In genomic region chr2:19553821-19554592, GRCm38 (mm10) we compare ENCODE assay signal across 7 mouse cellular contexts. TPM values are rescaled to one million over a fixed set of nuclear protein-coding genes. Genes with fewer than 3 reads are reported as not detected.
DNase-seq lines count a peak whose midpoint lies in the region; ATAC-seq and TF ChIP-seq lines count a peak whose summit lies in the region.

4921504E06Rik (minus strand) TSS chr2:19553914.

- no peaks in the 10 kb centered on the region for H3K36me3 ChIP-seq in embryonic facial prominence, embryonic 14.5 days (ENCODE audit: control insufficient read depth, insufficient read depth, low read length)
- H3K36me3 ChIP-seq in heart, embryonic 11.5 days (ENCODE audit: control insufficient read depth, insufficient read depth, low read length): no peaks in the 10 kb centered on the region
- H3K36me3 ChIP-seq in kidney, embryonic 14.5 days (ENCODE audit: control insufficient read depth, insufficient read depth, low read length): no peaks in the 10 kb centered on the region
- no peaks in the 10 kb centered on the region for H3K36me3 ChIP-seq in limb, embryonic 14.5 days (ENCODE audit: control insufficient read depth, insufficient read depth, low read length)
- no peaks in the 10 kb centered on the region for H3K36me3 ChIP-seq in midbrain, embryonic 15.5 days (replicated peaks)

- H3K27me3 ChIP-seq in embryonic facial prominence, embryonic 14.5 days (replicated peaks; ENCODE audit: control insufficient read depth, insufficient read depth, low read length): no peaks in the 10 kb centered on the region
- no peaks in the 10 kb centered on the region for H3K27me3 ChIP-seq in heart, embryonic 11.5 days (ENCODE audit: control insufficient read depth, insufficient read depth, low read length)
- H3K27me3 ChIP-seq in kidney, embryonic 14.5 days (ENCODE audit: control insufficient read depth, insufficient read depth, low read length): no peaks in the 10 kb centered on the region
- H3K27me3 ChIP-seq in limb, embryonic 14.5 days (ENCODE audit: control insufficient read depth, insufficient read depth, low read length): no peaks in the 10 kb centered on the region
- H3K27me3 ChIP-seq in midbrain, embryonic 15.5 days (replicated peaks): 0 out of 2 replicates have a peak, but pooled peaks cover 3% of the 10 kb centered on the region

- peak; percentile 91 for ATAC-seq in embryonic facial prominence, embryonic 14.5 days (ENCODE audit: low read depth)
- peak; percentile 88 for ATAC-seq in heart, embryonic 11.5 days (replicated peaks; ENCODE audit: insufficient number of reproducible peaks, low FRiP score, low TSS enrichment)
- peak; percentile 95 for ATAC-seq in kidney, embryonic 14.5 days (ENCODE audit: low FRiP score, low TSS enrichment)
- ATAC-seq in limb, embryonic 14.5 days (ENCODE audit: low FRiP score, low read depth): peak; percentile 89
- ATAC-seq in midbrain, embryonic 15.5 days (replicated peaks): peak; percentile 95

- H3K9me3 ChIP-seq in embryonic facial prominence, embryonic 14.5 days (ENCODE audit: control insufficient read depth, low read length): no peaks in the 10 kb centered on the region
- H3K9me3 ChIP-seq in heart, embryonic 11.5 days (replicated peaks; ENCODE audit: control insufficient read depth, low read length): no peaks in the 10 kb centered on the region
- no peaks in the 10 kb centered on the region for H3K9me3 ChIP-seq in kidney, embryonic 14.5 days (ENCODE audit: control insufficient read depth, low read length)
- no peaks in the 10 kb centered on the region for H3K9me3 ChIP-seq in limb, embryonic 14.5 days (ENCODE audit: control insufficient read depth, low read length)
- no peaks in the 10 kb centered on the region for H3K9me3 ChIP-seq in midbrain, embryonic 15.5 days

- H3K27ac ChIP-seq in bone marrow, adult 2 months (ENCODE audit: control insufficient read depth, insufficient read depth, low read depth, low read length, poor library complexity): no peak within 1 kb of the TSS
- H3K27ac ChIP-seq in embryonic facial prominence, embryonic 14.5 days (replicated peaks; ENCODE audit: low read depth, low read length): peak within 1 kb of the TSS; percentile 71
- peak within 1 kb of the TSS; percentile 93 for H3K27ac ChIP-seq in heart, embryonic 11.5 days (ENCODE audit: low read depth, low read length)
- peak within 1 kb of the TSS; percentile 38; the same call in 1 of the 2 replicates for H3K27ac ChIP-seq in kidney, embryonic 14.5 days (ENCODE audit: low read depth, low read length)
- peak within 1 kb of the TSS; percentile 58; the same call in 1 of the 2 replicates for H3K27ac ChIP-seq in limb, embryonic 14.5 days (replicated peaks; ENCODE audit: low read depth, low read length)
- H3K27ac ChIP-seq in midbrain, embryonic 15.5 days: peak within 1 kb of the TSS; percentile 83

- no peak for TF ChIP-seq POLR2A in bone marrow, adult 2 months (IDR thresholded peaks at IDR 0.05; ENCODE audit: borderline replicate concordance, control insufficient read depth, low read depth, low read length)
- no peak for TF ChIP-seq POLR2A in limb, embryonic 14.5 days (IDR thresholded peaks at IDR 0.05; ENCODE audit: borderline replicate concordance, extremely low read depth, insufficient read depth, insufficient read length)

- H3K4me2 ChIP-seq in embryonic facial prominence, embryonic 14.5 days (ENCODE audit: low read depth, low read length): peak within 1 kb of the TSS; percentile 65
- H3K4me2 ChIP-seq in heart, embryonic 11.5 days: peak within 1 kb of the TSS; percentile 69
- H3K4me2 ChIP-seq in kidney, embryonic 14.5 days (replicated peaks; ENCODE audit: low read depth, low read length): peak within 1 kb of the TSS; percentile 58
- peak within 1 kb of the TSS; percentile 55 for H3K4me2 ChIP-seq in limb, embryonic 14.5 days (replicated peaks; ENCODE audit: low read depth, low read length, severe bottlenecking)
- H3K4me2 ChIP-seq in midbrain, embryonic 15.5 days: peak within 1 kb of the TSS; percentile 68

- no peak for TF ChIP-seq CTCF in bone marrow, adult 2 months (IDR thresholded peaks at IDR 0.05; ENCODE audit: control insufficient read depth, insufficient read depth, low read length)

- DNase-seq in embryonic facial prominence, embryonic 14.5 days (ENCODE audit: low spot score): peak; percentile 94
- DNase-seq in limb, embryonic 14.5 days (ENCODE audit: low spot score): peak; percentile 82
- peak; percentile 30 to 47 for DNase-seq in spleen, adult 18-20 months

- peak within 1 kb of the TSS; percentile 41 for H3K4me3 ChIP-seq in bone marrow, adult 2 months (replicated peaks; ENCODE audit: control insufficient read depth, low read depth, low read length)
- H3K4me3 ChIP-seq in embryonic facial prominence, embryonic 14.5 days (ENCODE audit: low read depth, low read length): peak within 1 kb of the TSS; percentile 41
- H3K4me3 ChIP-seq in heart, embryonic 11.5 days (ENCODE audit: low read depth, low read length): peak within 1 kb of the TSS; percentile 42
- peak within 1 kb of the TSS; percentile 40 for H3K4me3 ChIP-seq in kidney, embryonic 14.5 days (ENCODE audit: low read length)
- H3K4me3 ChIP-seq in limb, embryonic 14.5 days (replicated peaks; ENCODE audit: low read length): peak within 1 kb of the TSS; percentile 40
- peak within 1 kb of the TSS; percentile 43 for H3K4me3 ChIP-seq in midbrain, embryonic 15.5 days

- H3K4me1 ChIP-seq in bone marrow, adult 2 months (ENCODE audit: control insufficient read depth, insufficient read depth, low read length): no peaks in the 10 kb centered on the region
- peaks cover 4% of the 10 kb centered on the region; the same call in 1 of the 2 replicates for H3K4me1 ChIP-seq in embryonic facial prominence, embryonic 14.5 days (ENCODE audit: control insufficient read depth, insufficient read depth, low read length)
- H3K4me1 ChIP-seq in heart, embryonic 11.5 days (ENCODE audit: control insufficient read depth, insufficient read depth, low read length): peaks cover 28% of the 10 kb centered on the region
- peaks cover 6% of the 10 kb centered on the region; the same call in 1 of the 2 replicates for H3K4me1 ChIP-seq in kidney, embryonic 14.5 days (ENCODE audit: control insufficient read depth, insufficient read depth, low read length)
- peaks cover 9% of the 10 kb centered on the region for H3K4me1 ChIP-seq in limb, embryonic 14.5 days (ENCODE audit: control insufficient read depth, insufficient read depth, low read length)
- peaks cover 21% of the 10 kb centered on the region for H3K4me1 ChIP-seq in midbrain, embryonic 15.5 days

- H3K9ac ChIP-seq in embryonic facial prominence, embryonic 14.5 days (ENCODE audit: low read depth, low read length): peak within 1 kb of the TSS; percentile 53
- H3K9ac ChIP-seq in heart, embryonic 11.5 days (ENCODE audit: low read depth, low read length): peak within 1 kb of the TSS; percentile 54; the same call in 1 of the 2 replicates
- H3K9ac ChIP-seq in kidney, embryonic 14.5 days (ENCODE audit: low read depth, low read length): peak within 1 kb of the TSS; percentile 48; the same call in 1 of the 2 replicates
- H3K9ac ChIP-seq in limb, embryonic 14.5 days (ENCODE audit: low read depth, low read length, severe bottlenecking): peak within 1 kb of the TSS; percentile 48; the same call in 1 of the 2 replicates
- H3K9ac ChIP-seq in midbrain, embryonic 15.5 days: peak within 1 kb of the TSS; percentile 30

- 2% methylated on average over 27 of the region's 27 CpGs for WGBS in bone marrow, adult 2 months
- under 1% methylated on average over 24 of the region's 27 CpGs for WGBS in embryonic facial prominence, embryonic 14.5 days
- under 1% methylated on average over 23 of the region's 27 CpGs for WGBS in heart, embryonic 11.5 days (ENCODE audit: insufficient replicate concordance)
- under 1% methylated on average over 27 of the region's 27 CpGs for WGBS in kidney, embryonic 14.5 days
- 1% methylated on average over 20 of the region's 27 CpGs for WGBS in limb, embryonic 14.5 days
- under 1% methylated on average over 27 of the region's 27 CpGs for WGBS in midbrain, embryonic 15.5 days

RNA-seq across cellular contexts. Expression of gene 4921504E06Rik, which starts in this region (rescaled TPM):
- polyA plus RNA-seq in bone marrow, adult 2 months (2011; ENCODE audit: insufficient read depth, insufficient read length, low replicate concordance, missing spikeins): not detected in 2 replicates
- 0.14 TPM in 1 of 2 replicates, not detected in the other for polyA plus RNA-seq in embryonic facial prominence, embryonic 14.5 days (2014; fragmentation: Nextera tagmentation; extraction: Ambion mirVana)
- not detected in 2 replicates for polyA plus RNA-seq in heart, embryonic 11.5 days (2014; fragmentation: Nextera tagmentation; extraction: Ambion mirVana)
- polyA plus RNA-seq in kidney, embryonic 14.5 days (2014; fragmentation: Nextera tagmentation; extraction: Ambion mirVana): not detected in 2 replicates
- not detected in 2 replicates for polyA plus RNA-seq in limb, embryonic 14.5 days (2012; rRNA removed)
- not detected in 2 replicates for polyA plus RNA-seq in limb, embryonic 14.5 days (2014; fragmentation: Nextera tagmentation; extraction: Ambion mirVana)
- polyA plus RNA-seq in midbrain, embryonic 15.5 days (2015; fragmentation: Nextera tagmentation; extraction: Ambion mirVana): not detected in 2 replicates

Comparison
In these comparisons a context has a peak if more than half of its experiments do, and no peak if none do; other contexts are left out.
1. Peak in DNase-seq, ATAC-seq, H3K4me3 ChIP-seq, H3K27ac ChIP-seq, H3K9ac ChIP-seq and H3K4me2 ChIP-seq in embryonic facial prominence, embryonic 14.5 days; RNA of the gene not detected or under 1 TPM.
2. Peak in ATAC-seq, H3K4me3 ChIP-seq, H3K27ac ChIP-seq, H3K9ac ChIP-seq and H3K4me2 ChIP-seq in heart, embryonic 11.5 days; RNA of the gene not detected or under 1 TPM.
3. Peak in ATAC-seq, H3K4me3 ChIP-seq, H3K27ac ChIP-seq, H3K9ac ChIP-seq and H3K4me2 ChIP-seq in kidney, embryonic 14.5 days; RNA of the gene not detected or under 1 TPM.
4. Peak in DNase-seq, ATAC-seq, H3K4me3 ChIP-seq, H3K27ac ChIP-seq, H3K9ac ChIP-seq and H3K4me2 ChIP-seq in limb, embryonic 14.5 days; RNA of the gene not detected or under 1 TPM.
5. Peak in ATAC-seq, H3K4me3 ChIP-seq, H3K27ac ChIP-seq, H3K9ac ChIP-seq and H3K4me2 ChIP-seq in midbrain, embryonic 15.5 days; RNA of the gene not detected or under 1 TPM.
6. DNase-seq: peak in every context shown above with its lines; median percentile 94 in embryonic facial prominence, embryonic 14.5 days; 82 in limb, embryonic 14.5 days; 38 in spleen, adult 18-20 months.